Mouse (Mus musculus) heart, adult 18-20 months (tissue): ENCODE results near the gene Hoxa6. TPM values are rescaled to one million over a fixed set of nuclear protein-coding genes. Genes with fewer than 3 reads are reported as not detected.

ENCODE experiments used
- DNase-seq, 2 experiments: peaks; one replicate each; pipeline ENCODE4 v3.0.0; 2021 to 2022; ENCODE audit warnings: mixed read lengths in 1 of 2
- total RNA-seq, 2 experiments: library from RNA; stranded (reverse); gene quantifications; 2 replicates each; pipeline ENCODE4 v1.2.3; 2021

Gene Hoxa6
- total RNA-seq, 2 experiments from 2014 or later, result not detected

GRCm38 (mm10) chr6:52227470-52228222 is 19.1 kb upstream of the Hoxa6 start:
- no peak for DNase-seq

- DNase-seq, result no peak
Measured at GRCm38 (mm10) chr6:52226569-52227257, 18.2 kb upstream of the Hoxa6 start.

- DNase-seq, result peak in 1 of 2 experiments; percentile 26
Measured at GRCm38 (mm10) chr6:52225612-52226568, 17.4 kb upstream of the Hoxa6 start.

GRCm38 (mm10) chr6:52224895-52225611 is 16.5 kb upstream of the Hoxa6 start:
- DNase-seq, result no peak

- peak in 1 of 2 experiments; percentile 23 for DNase-seq
Measured at GRCm38 (mm10) chr6:52223939-52224760, 15.6 kb upstream of the Hoxa6 start.

- DNase-seq, result no peak
Measured at GRCm38 (mm10) chr6:52222729-52223128, 14.2 kb upstream of the Hoxa6 start.

GRCm38 (mm10) chr6:52221993-52222685 is 13.6 kb upstream of the Hoxa6 start:
- DNase-seq, result no peak

- DNase-seq, result peak; percentile 84 to 90
Measured at GRCm38 (mm10) chr6:52221337-52221992, 12.9 kb upstream of the Hoxa6 start, which contains the start of gene Hoxa7. Hoxa7 (minus strand) TSS chr6:52221854.

GRCm38 (mm10) chr6:52220865-52221310 is 12.4 kb upstream of the Hoxa6 start:
- DNase-seq, result peak in 1 of 2 experiments; percentile 23

- DNase-seq, result no peak
Measured at GRCm38 (mm10) chr6:52220003-52220864, 11.7 kb upstream of the Hoxa6 start.

- no peak for DNase-seq
Measured at GRCm38 (mm10) chr6:52219234-52219942, 10.9 kb upstream of the Hoxa6 start.

GRCm38 (mm10) chr6:52218643-52219215 is 10.2 kb upstream of the Hoxa6 start:
- DNase-seq, result no peak

GRCm38 (mm10) chr6:52217895-52218642 is 9.5 kb upstream of the Hoxa6 start:
- DNase-seq, result peak in 1 of 2 experiments; percentile 23

GRCm38 (mm10) chr6:52217459-52217768 is 8.9 kb upstream of the Hoxa6 start:
- peak in 1 of 2 experiments; percentile 38 for DNase-seq

- DNase-seq, result peak in 1 of 2 experiments; percentile 45
Measured at GRCm38 (mm10) chr6:52216691-52217458, 8.4 kb upstream of the Hoxa6 start.
